Mouse (Mus musculus): Measurements from ENCODE around the gene Sipa1. TPM values are rescaled to one million over a fixed set of nuclear protein-coding genes. Genes with fewer than 3 reads are reported as not detected.

Gene Sipa1
- polyA plus RNA-seq, 1 experiment from 2014 or later, result 8.2 TPM

GRCm38 (mm10) chr19:5704801-5705571 is 41.5 kb upstream of the Sipa1 start:
- ATAC-seq, result peak; percentile 45; the same call in 1 of the 2 replicates
- Histone ChIP-seq H3K4me2 (replicated peaks; ENCODE audit: low read depth) (peak overlapping the region; percentile 27), H3K27me3 (replicated peaks; ENCODE audit: control insufficient read depth, insufficient read depth, low read length) (no peaks in the 10 kb centered on the region), H3K27ac (ENCODE audit: low read depth, low read length) (peak overlapping the region; percentile 22; the same call in 1 of the 2 replicates), H3K9ac (ENCODE audit: low read depth, low read length) (no peak overlapping the region), H3K4me3 (ENCODE audit: low read depth, low read length) (no peak overlapping the region), H3K9me3 (ENCODE audit: control insufficient read depth) (no peaks in the 10 kb centered on the region), H3K4me1 (replicated peaks; ENCODE audit: control insufficient read depth, insufficient read depth, low read length) (no peaks in the 10 kb centered on the region), H3K36me3 (ENCODE audit: control insufficient read depth, insufficient read depth) (peaks cover 66% of the 10 kb centered on the region)
- TF ChIP-seq CTCF (IDR thresholded peaks at IDR 0.05; ENCODE audit: low read depth), result peak; percentile 21
- 40% methylated on average over 10 of the region's 10 CpGs for WGBS

DNA sequence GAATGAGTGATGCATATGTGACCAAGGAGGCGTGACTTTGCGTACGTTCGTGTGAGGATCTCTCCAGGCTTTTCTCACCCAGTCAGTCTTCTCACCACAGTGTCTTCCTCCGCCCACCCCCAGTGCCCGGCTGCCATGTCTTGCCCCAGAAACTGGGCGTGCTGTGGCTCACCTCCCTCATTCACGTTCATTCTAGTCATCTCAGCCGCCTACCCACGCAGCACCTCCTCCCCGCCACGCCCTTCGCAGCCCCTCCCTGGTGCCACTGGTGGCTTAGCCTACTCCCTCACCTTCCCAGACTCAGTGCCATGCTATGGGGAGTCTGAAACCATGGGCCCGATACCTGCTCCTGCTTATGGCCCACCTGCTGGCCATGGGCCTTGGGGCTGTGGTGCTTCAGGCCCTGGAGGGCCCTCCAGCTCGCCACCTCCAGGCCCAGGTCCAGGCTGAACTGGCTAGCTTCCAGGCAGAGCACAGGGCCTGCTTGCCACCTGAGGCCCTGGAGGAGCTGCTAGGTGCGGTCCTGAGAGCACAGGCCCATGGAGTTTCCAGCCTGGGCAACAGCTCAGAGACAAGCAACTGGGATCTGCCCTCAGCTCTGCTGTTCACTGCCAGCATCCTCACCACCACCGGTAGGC is 40.8 kb upstream of the Sipa1 start, which contains the start of gene Kcnk7:
Gene Kcnk7, plus strand, starts transcription at position 205 of the 638 bp plus-strand sequence.
- H3K36me3 ChIP-seq (ENCODE audit: control insufficient read depth, insufficient read depth), result peaks cover 69% of the 10 kb centered on the region

DNA sequence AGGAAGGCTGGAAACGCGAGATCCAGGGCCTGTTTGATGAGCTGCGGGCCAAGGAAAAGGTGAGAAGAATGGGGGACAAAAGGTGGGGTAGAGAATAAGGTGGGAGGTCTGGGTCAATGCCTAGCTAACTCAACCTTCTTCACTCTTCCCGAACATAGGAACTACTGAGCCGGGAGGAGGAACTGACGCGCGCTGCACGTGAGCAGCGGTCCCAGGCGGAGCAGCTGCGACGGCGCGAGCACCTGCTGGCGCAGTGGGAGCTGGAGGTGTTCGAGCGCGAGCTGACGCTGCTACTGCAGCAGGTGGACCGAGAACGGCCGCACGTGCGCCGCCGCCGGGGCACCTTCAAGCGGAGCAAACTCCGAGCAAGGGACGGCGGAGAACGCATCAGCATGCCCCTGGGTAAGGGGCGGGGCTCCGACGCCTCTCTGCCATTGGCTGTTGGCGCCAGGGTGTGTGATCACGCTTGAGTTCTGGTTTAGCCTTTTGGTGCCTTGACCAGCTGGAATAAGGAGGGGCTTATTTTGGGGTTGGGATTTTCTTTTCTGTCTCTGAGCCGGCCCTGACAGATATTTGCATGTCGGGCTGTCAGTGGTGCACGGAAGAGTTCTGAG is 32.4 kb upstream of the Sipa1 start:
- Histone ChIP-seq H3K27ac (ENCODE audit: low read depth, low read length) (no peak overlapping the region), H3K4me1 (replicated peaks; ENCODE audit: control insufficient read depth, insufficient read depth, low read length) (peaks cover 8% of the 10 kb centered on the region), H3K4me2 (replicated peaks; ENCODE audit: low read depth) (no peak overlapping the region), H3K36me3 (ENCODE audit: control insufficient read depth, insufficient read depth) (peaks cover 85% of the 10 kb centered on the region), H3K4me3 (ENCODE audit: low read depth, low read length) (no peak overlapping the region), H3K9me3 (ENCODE audit: control insufficient read depth) (no peaks in the 10 kb centered on the region), H3K9ac (ENCODE audit: low read depth, low read length) (no peak overlapping the region), H3K27me3 (replicated peaks; ENCODE audit: control insufficient read depth, insufficient read depth, low read length) (no peaks in the 10 kb centered on the region)
- no peak for TF ChIP-seq CTCF (IDR thresholded peaks at IDR 0.05; ENCODE audit: low read depth)
- 40% methylated on average over 41 of the region's 41 CpGs for WGBS
- ATAC-seq, result no peak

More for the DNA sequence above, 40.8 kb upstream of the Sipa1 start, which contains the start of gene Kcnk7:
- Histone ChIP-seq H3K4me2 (replicated peaks; ENCODE audit: low read depth) (peak within 1 kb of the TSS; percentile 27), H3K27me3 (replicated peaks; ENCODE audit: control insufficient read depth, insufficient read depth, low read length) (no peaks in the 10 kb centered on the region), H3K27ac (ENCODE audit: low read depth, low read length) (peak within 1 kb of the TSS; percentile 22; the same call in 1 of the 2 replicates), H3K9ac (ENCODE audit: low read depth, low read length) (no peak within 1 kb of the TSS), H3K9me3 (ENCODE audit: control insufficient read depth) (no peaks in the 10 kb centered on the region), H3K4me3 (ENCODE audit: low read depth, low read length) (no peak within 1 kb of the TSS), H3K4me1 (replicated peaks; ENCODE audit: control insufficient read depth, insufficient read depth, low read length) (no peaks in the 10 kb centered on the region)
- no peak; the same call in 1 of the 2 replicates for TF ChIP-seq CTCF (IDR thresholded peaks at IDR 0.05; ENCODE audit: low read depth)
- 59% methylated on average over 17 of the region's 17 CpGs for WGBS
- ATAC-seq, result peak; percentile 17; the same call in 1 of the 2 replicates

DNA sequence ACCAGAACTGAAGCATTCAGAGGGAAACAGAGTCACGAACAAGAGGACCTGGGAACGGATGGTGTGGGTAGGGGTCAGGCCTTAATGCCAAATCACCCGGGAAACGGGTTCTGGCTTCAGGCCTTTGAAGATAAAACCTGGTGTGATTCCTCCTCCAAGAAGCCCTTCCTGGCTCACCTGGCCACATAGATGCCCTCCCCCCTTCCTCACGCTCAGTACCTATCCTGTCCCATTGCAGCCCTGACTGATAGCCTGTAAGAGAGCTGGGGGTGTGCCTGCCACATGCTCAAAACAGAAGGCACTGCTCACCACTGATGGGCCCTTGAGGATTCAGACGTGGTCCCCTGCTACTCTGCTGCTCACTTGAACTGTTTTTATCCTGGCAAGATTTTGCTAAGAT is 30.3 kb upstream of the Sipa1 start:
- Histone ChIP-seq H3K9ac (ENCODE audit: low read depth, low read length) (no peak overlapping the region), H3K9me3 (ENCODE audit: control insufficient read depth) (no peaks in the 10 kb centered on the region), H3K4me3 (ENCODE audit: low read depth, low read length) (no peak overlapping the region), H3K27me3 (replicated peaks; ENCODE audit: control insufficient read depth, insufficient read depth, low read length) (no peaks in the 10 kb centered on the region), H3K27ac (ENCODE audit: low read depth, low read length) (no peak overlapping the region), H3K36me3 (ENCODE audit: control insufficient read depth, insufficient read depth) (peaks cover 63% of the 10 kb centered on the region), H3K4me1 (replicated peaks; ENCODE audit: control insufficient read depth, insufficient read depth, low read length) (peaks cover 9% of the 10 kb centered on the region), H3K4me2 (replicated peaks; ENCODE audit: low read depth) (peak overlapping the region; percentile 99; the same call in 1 of the 2 replicates)
- ATAC-seq, result no peak
- no peak for TF ChIP-seq CTCF (IDR thresholded peaks at IDR 0.05; ENCODE audit: low read depth)
- 82% methylated on average over 6 of the region's 6 CpGs for WGBS

- H3K4me2 ChIP-seq (replicated peaks; ENCODE audit: low read depth), result peak overlapping the region; percentile 99
- no peaks in the 10 kb centered on the region for H3K9me3 ChIP-seq (ENCODE audit: control insufficient read depth)
- peaks cover 9% of the 10 kb centered on the region for H3K4me1 ChIP-seq (replicated peaks; ENCODE audit: control insufficient read depth, insufficient read depth, low read length)
- H3K4me3 ChIP-seq (ENCODE audit: low read depth, low read length), result peak overlapping the region; percentile 9; the same call in 1 of the 2 replicates
- TF ChIP-seq CTCF (IDR thresholded peaks at IDR 0.05; ENCODE audit: low read depth), result no peak
- H3K27me3 ChIP-seq (replicated peaks; ENCODE audit: control insufficient read depth, insufficient read depth, low read length), result no peaks in the 10 kb centered on the region
- ATAC-seq, result no peak
- no peak overlapping the region for H3K9ac ChIP-seq (ENCODE audit: low read depth, low read length)
- H3K36me3 ChIP-seq (ENCODE audit: control insufficient read depth, insufficient read depth), result peaks cover 55% of the 10 kb centered on the region
- 62% methylated on average over 10 of the region's 10 CpGs for WGBS
- H3K27ac ChIP-seq (ENCODE audit: low read depth, low read length), result peak overlapping the region; percentile 62
Observed at GRCm38 (mm10) chr19:5692913-5693396, 29.4 kb upstream of the Sipa1 start.

Measured in intestine, postnatal 0 days (tissue).